Mouse (Mus musculus): ENCODE measurements around the gene Ppil4. TPM values are rescaled to one million over a fixed set of nuclear protein-coding genes. Genes with fewer than 3 reads are reported as not detected.

Ppil4 gene
- polyA plus RNA-seq, 1 experiment from 2014 or later, result 38.8 TPM

DNA sequence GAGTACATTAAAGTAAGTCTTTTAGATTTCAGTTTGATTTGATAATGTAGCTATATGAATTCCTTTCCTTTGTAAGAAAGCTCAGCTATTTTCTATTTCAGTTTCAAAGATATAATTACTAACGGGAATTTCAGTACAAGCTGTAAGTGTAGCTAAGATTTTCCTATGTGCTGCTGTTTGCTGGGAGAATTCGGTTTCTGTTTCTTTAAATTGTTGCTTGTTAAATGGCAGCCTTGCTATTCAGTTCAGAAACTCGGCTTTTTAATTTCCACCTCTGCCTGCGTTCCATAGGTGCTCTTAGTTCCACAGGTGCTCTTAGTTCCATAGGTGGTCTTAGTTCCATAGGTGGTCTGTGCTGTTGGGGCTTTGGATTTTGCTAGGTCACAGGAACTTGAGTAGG, 26.5 kb downstream of the Ppil4 start:
- ATAC-seq (ENCODE audit: low read depth), result no peak
- no peak overlapping the region for H3K4me2 ChIP-seq (ENCODE audit: low read depth, low read length)
- no peaks in the 10 kb centered on the region for H3K27me3 ChIP-seq (ENCODE audit: control insufficient read depth, insufficient read depth, low read depth, low read length)
- H3K36me3 ChIP-seq (ENCODE audit: control insufficient read depth, insufficient read depth, low read length), result peaks cover 12% of the 10 kb centered on the region
- H3K9me3 ChIP-seq (ENCODE audit: control insufficient read depth, low read length), result no peaks in the 10 kb centered on the region
- WGBS, result 75% methylated on average over 4 of the region's 4 CpGs
- H3K9ac ChIP-seq (ENCODE audit: low read length), result no peak overlapping the region
- H3K4me3 ChIP-seq (ENCODE audit: low read length), result no peak overlapping the region
- H3K27ac ChIP-seq (ENCODE audit: low read length), result no peak overlapping the region
- H3K4me1 ChIP-seq (replicated peaks; ENCODE audit: control insufficient read depth, insufficient read depth, low read length), result no peaks in the 10 kb centered on the region

DNA sequence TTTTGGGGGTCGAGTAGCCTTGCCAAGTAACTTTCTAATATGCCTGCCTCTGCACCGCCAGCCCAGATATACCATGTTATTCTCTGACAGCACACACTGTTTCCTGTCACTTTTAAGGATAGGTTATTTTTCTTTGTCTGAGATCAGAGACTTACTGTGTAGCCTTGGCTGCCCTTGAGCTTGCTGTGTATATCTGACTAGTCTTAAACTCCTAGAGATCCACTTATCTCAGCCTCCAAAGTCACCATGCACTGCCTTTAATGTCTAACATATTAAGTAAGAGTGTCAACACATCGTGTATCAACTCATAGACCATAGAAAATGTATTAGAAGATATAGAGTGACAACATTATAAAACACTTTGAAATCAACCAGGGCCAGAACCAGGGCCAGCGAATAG, 26.9 kb downstream of the Ppil4 start:
- Histone ChIP-seq H3K9me3 (ENCODE audit: control insufficient read depth, low read length) (no peaks in the 10 kb centered on the region), H3K4me2 (ENCODE audit: low read depth, low read length) (no peak overlapping the region), H3K27me3 (ENCODE audit: control insufficient read depth, insufficient read depth, low read depth, low read length) (no peaks in the 10 kb centered on the region), H3K4me1 (replicated peaks; ENCODE audit: control insufficient read depth, insufficient read depth, low read length) (no peaks in the 10 kb centered on the region), H3K36me3 (ENCODE audit: control insufficient read depth, insufficient read depth, low read length) (peaks cover 12% of the 10 kb centered on the region), H3K4me3 (ENCODE audit: low read length) (no peak overlapping the region), H3K27ac (ENCODE audit: low read length) (no peak overlapping the region), H3K9ac (ENCODE audit: low read length) (no peak overlapping the region)
- peak; percentile 95 for ATAC-seq (ENCODE audit: low read depth)
- WGBS, result 38% methylated on average over 4 of the region's 4 CpGs

DNA sequence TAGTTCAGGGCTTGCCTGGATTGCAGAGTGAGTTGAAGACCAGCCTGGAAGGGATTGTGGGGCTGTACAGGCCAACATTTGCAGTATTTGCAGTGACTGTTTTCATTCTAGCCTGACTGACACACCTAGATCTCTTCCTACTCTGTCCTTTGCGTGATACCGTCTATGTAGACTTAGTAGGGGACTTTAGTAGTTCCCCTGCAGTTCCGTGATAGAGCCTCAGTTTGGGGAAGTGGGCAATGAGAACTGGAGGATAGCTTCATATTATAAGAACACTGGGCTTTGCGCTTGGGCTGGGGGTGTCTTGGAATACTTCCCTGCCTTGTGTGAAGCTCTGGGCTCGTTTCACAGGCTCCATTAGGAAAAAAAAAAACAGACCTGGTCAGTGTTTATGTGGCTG, 27.5 kb downstream of the Ppil4 start:
- H3K4me2 ChIP-seq (ENCODE audit: low read depth, low read length), result no peak overlapping the region
- WGBS, result 83% methylated on average over 5 of the region's 5 CpGs
- peak; percentile 41; the same call in 1 of the 2 replicates for ATAC-seq (ENCODE audit: low read depth)

DNA sequence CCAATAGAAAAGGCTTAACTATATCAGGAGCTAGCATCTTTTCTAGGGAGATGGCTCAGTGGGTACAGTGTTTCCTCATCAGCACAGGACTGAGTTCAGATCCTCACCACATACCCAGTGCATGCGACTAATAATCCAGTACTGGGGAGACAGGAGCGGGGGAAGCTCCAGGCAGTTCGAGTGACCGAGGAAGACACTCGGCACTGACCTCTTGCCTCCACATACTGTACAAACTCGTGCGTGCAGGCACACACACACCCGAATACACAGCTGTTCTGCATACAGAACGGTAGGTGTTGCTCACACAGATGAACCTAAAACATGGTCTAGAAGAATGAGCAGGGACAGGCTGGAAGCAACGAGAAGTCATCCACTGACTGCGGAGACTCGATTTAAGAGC, 29.3 kb downstream of the Ppil4 start:
- Histone ChIP-seq H3K9ac (ENCODE audit: low read length) (no peak overlapping the region), H3K36me3 (ENCODE audit: control insufficient read depth, insufficient read depth, low read length) (peaks cover 7% of the 10 kb centered on the region), H3K27ac (ENCODE audit: low read length) (no peak overlapping the region), H3K4me3 (ENCODE audit: low read length) (no peak overlapping the region), H3K4me1 (replicated peaks; ENCODE audit: control insufficient read depth, insufficient read depth, low read length) (no peaks in the 10 kb centered on the region), H3K27me3 (ENCODE audit: control insufficient read depth, insufficient read depth, low read depth, low read length) (no peaks in the 10 kb centered on the region), H3K9me3 (ENCODE audit: control insufficient read depth, low read length) (no peaks in the 10 kb centered on the region), H3K4me2 (ENCODE audit: low read depth, low read length) (no peak overlapping the region)
- 92% methylated on average over 12 of the region's 12 CpGs for WGBS
- ATAC-seq (ENCODE audit: low read depth), result no peak

More for the DNA sequence above, 27.5 kb downstream of the Ppil4 start:
- Histone ChIP-seq H3K9me3 (ENCODE audit: control insufficient read depth, low read length) (no peaks in the 10 kb centered on the region), H3K36me3 (ENCODE audit: control insufficient read depth, insufficient read depth, low read length) (peaks cover 10% of the 10 kb centered on the region), H3K4me3 (ENCODE audit: low read length) (no peak overlapping the region), H3K9ac (ENCODE audit: low read length) (no peak overlapping the region), H3K27me3 (ENCODE audit: control insufficient read depth, insufficient read depth, low read depth, low read length) (no peaks in the 10 kb centered on the region), H3K4me1 (replicated peaks; ENCODE audit: control insufficient read depth, insufficient read depth, low read length) (no peaks in the 10 kb centered on the region), H3K27ac (ENCODE audit: low read length) (no peak overlapping the region)

DNA sequence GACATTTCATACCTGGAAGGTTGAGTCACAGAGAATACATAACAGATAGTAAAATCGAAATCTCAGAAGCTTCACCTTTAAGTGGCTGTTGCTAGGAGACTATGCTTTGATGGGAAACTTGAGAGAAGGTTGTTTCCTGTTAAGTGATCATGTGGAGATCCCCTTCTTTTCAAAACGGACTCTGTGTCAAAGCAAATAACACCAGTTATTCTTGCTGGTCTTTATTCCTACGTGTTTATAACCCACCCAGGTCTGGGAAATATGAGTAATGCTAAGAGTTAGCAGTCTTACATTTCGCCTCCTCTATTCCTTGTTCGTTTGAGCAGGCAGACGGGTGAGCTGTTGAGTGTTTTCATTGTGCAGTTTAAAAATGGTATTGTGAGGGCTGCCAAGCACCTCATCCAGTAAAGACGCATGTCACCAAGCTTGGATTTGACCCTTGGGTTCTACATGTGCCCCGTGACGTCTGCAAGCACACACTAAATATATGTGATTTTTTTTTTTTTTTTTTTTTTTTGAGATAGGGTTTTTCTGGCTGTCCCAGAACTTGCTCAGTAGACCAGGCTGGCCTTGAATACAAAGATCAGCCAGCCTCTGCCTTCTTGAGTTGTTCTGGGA, 32.1 kb downstream of the Ppil4 start:
- no peak overlapping the region for H3K27ac ChIP-seq (ENCODE audit: low read length)
- no peaks in the 10 kb centered on the region for H3K4me1 ChIP-seq (replicated peaks; ENCODE audit: control insufficient read depth, insufficient read depth, low read length)
- ATAC-seq (ENCODE audit: low read depth), result no peak
- peaks cover 7% of the 10 kb centered on the region for H3K36me3 ChIP-seq (ENCODE audit: control insufficient read depth, insufficient read depth, low read length)
- no peaks in the 10 kb centered on the region for H3K9me3 ChIP-seq (ENCODE audit: control insufficient read depth, low read length)
- H3K4me3 ChIP-seq (ENCODE audit: low read length), result no peak overlapping the region
- WGBS, result 64% methylated on average over 9 of the region's 9 CpGs
- no peak overlapping the region for H3K4me2 ChIP-seq (ENCODE audit: low read depth, low read length)
- H3K9ac ChIP-seq (ENCODE audit: low read length), result no peak overlapping the region
- H3K27me3 ChIP-seq (ENCODE audit: control insufficient read depth, insufficient read depth, low read depth, low read length), result no peaks in the 10 kb centered on the region

DNA sequence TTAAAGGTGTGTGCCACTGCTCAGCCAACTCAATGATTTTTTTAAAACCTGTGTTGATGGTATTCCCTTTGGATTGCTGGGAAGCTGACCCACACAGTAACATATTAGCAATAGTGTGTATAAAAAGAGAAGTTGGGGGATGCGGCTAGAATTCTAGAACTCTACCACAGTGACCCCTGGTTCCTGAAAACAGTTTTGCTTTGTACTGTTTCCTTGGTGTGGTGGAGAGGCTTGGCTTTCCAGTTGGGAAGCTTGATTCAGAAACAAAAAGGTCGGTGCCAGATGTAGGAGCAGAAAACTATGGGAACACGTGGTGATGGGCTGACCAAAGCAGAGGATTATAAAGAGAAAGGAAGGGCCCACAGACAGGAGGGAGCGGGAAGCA, 32.6 kb downstream of the Ppil4 start:
- peaks cover 7% of the 10 kb centered on the region for H3K36me3 ChIP-seq (ENCODE audit: control insufficient read depth, insufficient read depth, low read length)
- no peak overlapping the region for H3K27ac ChIP-seq (ENCODE audit: low read length)
- H3K27me3 ChIP-seq (ENCODE audit: control insufficient read depth, insufficient read depth, low read depth, low read length), result no peaks in the 10 kb centered on the region
- H3K4me2 ChIP-seq (ENCODE audit: low read depth, low read length), result no peak overlapping the region
- 93% methylated on average over 4 of the region's 4 CpGs for WGBS
- no peak overlapping the region for H3K9ac ChIP-seq (ENCODE audit: low read length)
- no peak for ATAC-seq (ENCODE audit: low read depth)
- H3K4me1 ChIP-seq (replicated peaks; ENCODE audit: control insufficient read depth, insufficient read depth, low read length), result no peaks in the 10 kb centered on the region
- no peak overlapping the region for H3K4me3 ChIP-seq (ENCODE audit: low read length)
- no peaks in the 10 kb centered on the region for H3K9me3 ChIP-seq (ENCODE audit: control insufficient read depth, low read length)

DNA sequence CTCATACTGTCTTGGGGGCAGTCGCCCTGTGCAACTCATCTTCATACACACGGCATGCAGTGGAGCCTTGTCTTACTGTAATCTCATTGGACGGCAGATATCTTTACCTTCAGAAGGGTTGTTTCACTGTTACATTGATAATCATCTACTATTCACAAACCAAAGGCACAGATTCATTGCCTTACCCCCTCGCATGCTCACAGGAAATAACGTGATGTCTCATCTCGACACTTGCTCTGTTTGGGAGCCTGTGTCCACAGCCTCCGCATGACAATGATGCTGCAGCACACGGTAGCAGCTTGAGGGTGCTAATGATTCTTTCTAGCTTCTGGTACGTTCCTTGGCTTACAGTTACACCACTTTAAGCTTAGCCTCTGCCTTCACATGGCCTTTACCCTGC, 33.4 kb downstream of the Ppil4 start:
- no peaks in the 10 kb centered on the region for H3K9me3 ChIP-seq (ENCODE audit: control insufficient read depth, low read length)
- no peaks in the 10 kb centered on the region for H3K27me3 ChIP-seq (ENCODE audit: control insufficient read depth, insufficient read depth, low read depth, low read length)
- peaks cover 4% of the 10 kb centered on the region for H3K36me3 ChIP-seq (ENCODE audit: control insufficient read depth, insufficient read depth, low read length)
- no peak overlapping the region for H3K27ac ChIP-seq (ENCODE audit: low read length)
- H3K4me3 ChIP-seq (ENCODE audit: low read length), result no peak overlapping the region
- H3K4me1 ChIP-seq (replicated peaks; ENCODE audit: control insufficient read depth, insufficient read depth, low read length), result no peaks in the 10 kb centered on the region
- 90% methylated on average over 9 of the region's 9 CpGs for WGBS
- H3K9ac ChIP-seq (ENCODE audit: low read length), result no peak overlapping the region
- ATAC-seq (ENCODE audit: low read depth), result no peak
- no peak overlapping the region for H3K4me2 ChIP-seq (ENCODE audit: low read depth, low read length)

DNA sequence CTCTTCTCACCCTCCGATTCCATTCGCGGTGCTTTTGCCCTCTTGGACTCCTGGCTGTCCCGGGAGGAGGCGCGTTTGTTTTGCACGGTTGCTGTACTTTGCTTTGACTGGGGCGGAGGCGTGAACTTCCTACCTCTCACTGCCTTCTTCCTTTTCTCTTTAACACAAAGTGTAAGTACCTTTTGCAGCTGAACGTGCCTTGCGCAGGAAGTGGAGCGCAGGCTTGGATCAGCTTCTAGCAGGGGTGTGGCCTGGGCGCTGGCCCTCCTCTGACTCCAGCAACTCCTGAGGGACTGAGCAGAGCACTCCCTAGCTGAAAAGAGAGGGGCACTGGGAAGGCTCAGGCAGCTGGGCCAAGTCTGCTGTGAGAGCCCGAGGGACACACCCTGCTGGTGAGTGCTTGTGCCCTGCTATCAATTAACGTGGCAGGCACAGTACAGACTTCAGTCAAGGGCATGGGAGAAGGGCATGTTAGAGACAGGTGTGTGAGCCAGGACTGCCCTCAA, 39.5 kb downstream of the Ppil4 start, which contains the start of gene Zc3h12d:
Gene Zc3h12d, plus strand, starts transcription at position 300 of the 506 bp plus-strand sequence.
- H3K4me2 ChIP-seq (ENCODE audit: low read depth, low read length), result peak within 1 kb of the TSS; percentile 60
- ATAC-seq (ENCODE audit: low read depth), result peak; percentile 92
- H3K4me3 ChIP-seq (ENCODE audit: low read length), result peak within 1 kb of the TSS; percentile 43
- no peak within 1 kb of the TSS; the same call in 1 of the 2 replicates for H3K27ac ChIP-seq (ENCODE audit: low read length)
- 5% methylated on average over 15 of the region's 15 CpGs for whole genome bisulfite sequencing
- peak within 1 kb of the TSS; percentile 51 for H3K9ac ChIP-seq (ENCODE audit: low read length)
- no peaks in the 10 kb centered on the region for H3K36me3 ChIP-seq (ENCODE audit: control insufficient read depth, insufficient read depth, low read length)
- H3K27me3 ChIP-seq (ENCODE audit: control insufficient read depth, insufficient read depth, low read depth, low read length), result no peaks in the 10 kb centered on the region
- peaks cover 8% of the 10 kb centered on the region for H3K4me1 ChIP-seq (replicated peaks; ENCODE audit: control insufficient read depth, insufficient read depth, low read length)
- H3K9me3 ChIP-seq (ENCODE audit: control insufficient read depth, low read length), result no peaks in the 10 kb centered on the region

DNA sequence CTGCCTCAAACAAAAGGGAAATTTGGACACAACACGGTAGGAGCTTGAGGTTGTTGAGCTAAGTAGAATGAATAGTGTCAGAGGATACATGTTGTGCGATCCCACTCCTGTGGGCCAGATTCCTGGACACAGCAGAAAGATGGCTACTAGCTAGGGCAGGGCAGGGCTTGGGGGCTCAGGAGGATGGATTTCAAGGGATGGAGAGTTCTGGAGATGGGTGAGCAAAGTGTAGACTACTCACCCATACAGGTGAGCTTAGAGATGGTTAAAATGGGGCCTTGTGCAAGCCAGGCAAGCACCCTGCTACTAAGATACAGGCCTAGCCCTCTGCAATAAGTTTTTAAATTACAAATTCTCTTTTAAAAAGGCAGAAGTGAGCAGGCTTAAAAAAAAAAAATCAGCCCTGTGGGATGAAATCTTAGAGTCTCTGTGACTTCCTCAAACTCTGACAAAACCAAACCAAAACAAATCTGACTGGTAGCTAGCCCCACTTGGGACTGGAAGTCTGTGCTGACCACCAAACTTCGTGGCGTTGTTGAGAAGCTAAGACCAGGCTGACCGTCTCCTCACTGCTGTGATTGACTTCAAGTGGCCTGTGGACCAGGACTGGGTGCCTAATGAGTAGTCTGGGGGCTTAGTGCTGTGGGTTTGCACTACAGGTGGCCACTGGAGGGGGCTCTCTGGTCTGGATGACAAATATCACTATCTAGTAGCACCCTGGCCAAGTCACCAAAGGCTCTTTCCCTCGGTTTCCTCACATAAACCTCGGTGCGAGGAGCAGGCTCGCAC, 40.9 kb downstream of the Ppil4 start:
- H3K27ac ChIP-seq (ENCODE audit: low read length), result no peak overlapping the region
- H3K4me2 ChIP-seq (ENCODE audit: low read depth, low read length), result no peak overlapping the region
- H3K4me3 ChIP-seq (ENCODE audit: low read length), result no peak overlapping the region
- H3K9ac ChIP-seq (ENCODE audit: low read length), result no peak overlapping the region
- 80% methylated on average over 9 of the region's 9 CpGs for WGBS
- H3K36me3 ChIP-seq (ENCODE audit: control insufficient read depth, insufficient read depth, low read length), result no peaks in the 10 kb centered on the region
- no peaks in the 10 kb centered on the region for H3K27me3 ChIP-seq (ENCODE audit: control insufficient read depth, insufficient read depth, low read depth, low read length)
- no peak for ATAC-seq (ENCODE audit: low read depth)
- H3K4me1 ChIP-seq (replicated peaks; ENCODE audit: control insufficient read depth, insufficient read depth, low read length), result peaks cover 8% of the 10 kb centered on the region
- no peaks in the 10 kb centered on the region for H3K9me3 ChIP-seq (ENCODE audit: control insufficient read depth, low read length)

All from lung, embryonic 16.5 days (tissue).